Mouse (Mus musculus) heart, embryonic 11.5 days (tissue): ENCODE measurements around the gene Pbx2. TPM values are rescaled to one million over a fixed set of nuclear protein-coding genes. Genes with fewer than 3 reads are reported as not detected.

ENCODE experiments used
- ATAC-seq: fragments of 200-750 bp; cut with Nextera tagmentation; replicated peaks from 2 replicates; pipeline ENCODE4 v1.8.0; 2017; ENCODE audit warnings: moderate library complexity; ENCODE audit not compliant: insufficient number of reproducible peaks, low FRiP score, low TSS enrichment
- H3K27ac ChIP-seq: fragments of 300-500 bp; sonication (generic); 2 replicates; pipeline ENCODE4 v1.5.1; 2014; ENCODE audit warnings: mild to moderate bottlenecking, low read depth, low read length
- H3K27me3 ChIP-seq: fragments of 300-500 bp; sonication (generic); 2 replicates; pipeline ENCODE4 v1.6.1; 2014; ENCODE audit warnings: mild to moderate bottlenecking, low read length, mixed read lengths; ENCODE audit not compliant: control insufficient read depth, insufficient read depth
- H3K36me3 ChIP-seq: fragments of 300-500 bp; sonication (generic); 2 replicates; pipeline ENCODE4 v1.6.1; 2014; ENCODE audit warnings: mild to moderate bottlenecking, low read length, moderate library complexity, mixed read lengths; ENCODE audit not compliant: control insufficient read depth, insufficient read depth
- H3K4me1 ChIP-seq: fragments of 300-500 bp; sonication (generic); 2 replicates; pipeline ENCODE4 v1.6.1; 2014; ENCODE audit warnings: low read length; ENCODE audit not compliant: control insufficient read depth, insufficient read depth
- H3K4me2 ChIP-seq: fragments of 300-500 bp; sonication (generic); 2 replicates; pipeline ENCODE4 v1.6.1; 2014; ENCODE audit warnings: mild to moderate bottlenecking, moderate library complexity
- H3K4me3 ChIP-seq: fragments of 300-500 bp; sonication (generic); 2 replicates; pipeline ENCODE4 v1.5.1; 2014; ENCODE audit warnings: low read depth, low read length
- H3K9ac ChIP-seq: fragments of 300-500 bp; sonication (generic); 2 replicates; pipeline ENCODE4 v1.6.1; 2014; ENCODE audit warnings: mild to moderate bottlenecking, low read depth, low read length, moderate library complexity
- H3K9me3 ChIP-seq: fragments of 300-500 bp; sonication (generic); replicated peaks from 2 replicates; pipeline ENCODE4 v1.6.1; 2016; ENCODE audit warnings: low read length; ENCODE audit not compliant: control insufficient read depth
- WGBS: fragments of 180-500 bp; shearing (Covaris S2); extraction: QIAGEN DNeasy Blood & Tissue Kit; methylation state at CpG from one replicate; pipeline ENCODE4 v1.1.7; 2014; ENCODE audit not compliant: insufficient replicate concordance; 5-methylcytosine and 5-hydroxymethylcytosine counted together
- polyA plus RNA-seq: library from polyadenylated mRNA; unstranded; fragments of >200 nt; fragmentation: Nextera tagmentation; extraction: Ambion mirVana; gene quantifications from 2 replicates; pipeline ENCODE4 v1.2.1, GENCODE M21; 2014

Gene Pbx2
- polyA plus RNA-seq, 1 experiment from 2014 or later: 12.5 TPM

DNA sequence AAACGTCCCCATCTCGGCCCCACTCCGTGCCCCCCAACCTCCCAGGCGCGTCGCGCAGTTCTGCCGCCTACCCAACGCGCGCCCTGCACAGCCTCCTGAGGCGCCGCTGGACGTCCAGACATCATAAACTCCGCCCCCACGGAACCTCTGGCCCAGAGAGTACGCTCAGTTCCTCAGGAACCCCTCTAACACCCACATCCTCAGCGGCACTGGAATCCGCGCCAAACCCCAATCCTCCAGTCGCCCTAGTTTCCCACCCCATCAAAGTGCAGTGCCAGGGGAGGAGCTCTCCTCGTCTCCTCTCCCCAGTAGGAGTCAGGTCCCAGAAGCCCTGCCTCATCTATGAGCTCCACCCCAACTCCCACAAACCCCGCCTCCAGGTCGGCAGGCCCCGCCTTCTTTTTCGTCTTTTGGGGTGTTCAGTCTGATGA lies 41.2 kb downstream of the Pbx2 start:
- H3K36me3 ChIP-seq: no peaks in the 10 kb centered on the region
- H3K9me3 ChIP-seq: no peaks in the 10 kb centered on the region
- no peak overlapping the region for H3K9ac ChIP-seq
- H3K27me3 ChIP-seq: peaks cover 51% of the 10 kb centered on the region
- H3K4me1 ChIP-seq: peaks cover 24% of the 10 kb centered on the region
- no peak for ATAC-seq
- under 1% methylated on average over 26 of the region's 26 CpGs for WGBS
- H3K27ac ChIP-seq: no peak overlapping the region
- H3K4me3 ChIP-seq: peak overlapping the region; percentile 30
- peak overlapping the region; percentile 60 for H3K4me2 ChIP-seq

GRCm38 (mm10) chr17:34635671-34636070 lies 44.6 kb downstream of the Pbx2 start:
- no peak for ATAC-seq
- Histone ChIP-seq H3K27ac (no peak overlapping the region), H3K27me3 (peaks cover 33% of the 10 kb centered on the region), H3K36me3 (no peaks in the 10 kb centered on the region), H3K9ac (no peak overlapping the region), H3K4me1 (peaks cover 8% of the 10 kb centered on the region), H3K9me3 (no peaks in the 10 kb centered on the region), H3K4me3 (no peak overlapping the region), H3K4me2 (no peak overlapping the region)
- WGBS: 64% methylated on average over 2 of the region's 2 CpGs

- Histone ChIP-seq H3K4me2 (no peak overlapping the region), H3K36me3 (no peaks in the 10 kb centered on the region), H3K9ac (no peak overlapping the region), H3K4me3 (no peak overlapping the region), H3K4me1 (no peaks in the 10 kb centered on the region), H3K27ac (no peak overlapping the region), H3K9me3 (no peaks in the 10 kb centered on the region), H3K27me3 (peaks cover 15% of the 10 kb centered on the region)
- ATAC-seq: no peak
- 62% methylated on average over 3 of the region's 3 CpGs for WGBS
Measured at GRCm38 (mm10) chr17:34637459-34637858, 46.4 kb downstream of the Pbx2 start.

- no peaks in the 10 kb centered on the region for H3K4me1 ChIP-seq
- H3K9ac ChIP-seq: no peak overlapping the region
- no peak overlapping the region for H3K4me2 ChIP-seq
- no peak overlapping the region for H3K27ac ChIP-seq
- no peaks in the 10 kb centered on the region for H3K9me3 ChIP-seq
- peaks cover 2% of the 10 kb centered on the region; the same call in 1 of the 2 replicates for H3K27me3 ChIP-seq
- H3K36me3 ChIP-seq: no peaks in the 10 kb centered on the region
- H3K4me3 ChIP-seq: no peak overlapping the region
- 70% methylated on average over 7 of the region's 7 CpGs for WGBS
- ATAC-seq: no peak
Measured at GRCm38 (mm10) chr17:34639461-34640255, 48.6 kb downstream of the Pbx2 start.

- Histone ChIP-seq H3K36me3 (no peaks in the 10 kb centered on the region), H3K9ac (peak overlapping the region; percentile 22; the same call in 1 of the 2 replicates), H3K27me3 (no peaks in the 10 kb centered on the region; the same call in 1 of the 2 replicates), H3K27ac (peak overlapping the region; percentile 37), H3K4me1 (peaks cover 7% of the 10 kb centered on the region; the same call in 1 of the 2 replicates), H3K4me2 (peak overlapping the region; percentile 8; the same call in 1 of the 2 replicates), H3K9me3 (no peaks in the 10 kb centered on the region), H3K4me3 (no peak overlapping the region)
- no peak for ATAC-seq
- 15% methylated on average over 11 of the region's 11 CpGs for WGBS
Measured at GRCm38 (mm10) chr17:34640778-34641601, 49.9 kb downstream of the Pbx2 start.

- Histone ChIP-seq H3K9ac (no peak overlapping the region), H3K27ac (no peak overlapping the region), H3K9me3 (no peaks in the 10 kb centered on the region), H3K4me1 (peaks cover 7% of the 10 kb centered on the region; the same call in 1 of the 2 replicates), H3K4me3 (no peak overlapping the region), H3K4me2 (no peak overlapping the region), H3K36me3 (no peaks in the 10 kb centered on the region), H3K27me3 (no peaks in the 10 kb centered on the region)
- ATAC-seq: no peak
- 80% methylated on average over 3 of the region's 3 CpGs for WGBS
Measured at GRCm38 (mm10) chr17:34641945-34642344, 50.9 kb downstream of the Pbx2 start.

DNA sequence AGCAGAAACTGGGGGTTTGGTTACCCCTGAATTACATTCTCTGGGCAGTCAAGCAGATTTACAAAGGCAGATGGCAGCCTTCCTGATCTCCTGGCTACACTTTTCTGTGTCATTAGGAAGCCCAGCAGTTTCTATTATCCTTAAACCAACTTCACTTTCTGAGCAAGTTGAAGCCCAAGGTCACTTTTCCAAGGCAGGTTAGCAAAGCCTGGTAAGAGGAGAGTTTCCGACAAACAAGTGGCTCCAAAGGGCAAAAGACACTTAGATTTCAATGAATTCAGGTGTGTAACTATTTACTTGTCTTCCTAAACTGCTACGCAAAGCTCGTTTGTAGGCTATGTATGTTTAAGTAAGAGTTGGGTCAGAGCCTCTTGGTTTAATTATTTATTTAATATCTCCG lies 52.3 kb downstream of the Pbx2 start:
- ATAC-seq: no peak
- Histone ChIP-seq H3K36me3 (no peaks in the 10 kb centered on the region), H3K27ac (no peak overlapping the region), H3K27me3 (no peaks in the 10 kb centered on the region), H3K4me3 (no peak overlapping the region), H3K9me3 (no peaks in the 10 kb centered on the region), H3K4me1 (peaks cover 15% of the 10 kb centered on the region), H3K9ac (no peak overlapping the region), H3K4me2 (no peak overlapping the region)
- WGBS: 79% methylated on average over 4 of the region's 4 CpGs

GRCm38 (mm10) chr17:34643944-34644343 lies 52.9 kb downstream of the Pbx2 start:
- Histone ChIP-seq H3K4me2 (no peak overlapping the region), H3K27me3 (no peaks in the 10 kb centered on the region)

More at GRCm38 (mm10) chr17:34643944-34644343, 52.9 kb downstream of the Pbx2 start:
- H3K27ac ChIP-seq: no peak overlapping the region
- WGBS: 74% methylated on average over 10 of the region's 10 CpGs
- H3K9me3 ChIP-seq: no peaks in the 10 kb centered on the region
- H3K4me3 ChIP-seq: no peak overlapping the region
- no peak for ATAC-seq
- peaks cover 15% of the 10 kb centered on the region for H3K4me1 ChIP-seq
- H3K9ac ChIP-seq: no peak overlapping the region
- H3K36me3 ChIP-seq: no peaks in the 10 kb centered on the region
